Mouse (Mus musculus) forebrain, embryonic 11.5 days (tissue): ENCODE measurements at regions not wholly inside any gene's neighbourhood (a gene's known extent, or its start where the extent isn't known, plus 50 kb on each side); places are given as distances from the start of the nearest gene placed in this dataset.

Experiments
- ATAC-seq: fragments of 200-750 bp; cut with Nextera tagmentation; replicated peaks from 2 replicates; pipeline ENCODE4 v1.8.0; 2017; ENCODE audit warnings: moderate TSS enrichment; ENCODE audit not compliant: low FRiP score
- DNase-seq: peaks from one replicate; pipeline ENCODE4 v3.0.0-alpha.2; 2017; ENCODE audit warnings: low spot score
- H3K27ac ChIP-seq: fragments of 300-500 bp; sonication (generic); 2 replicates; pipeline ENCODE4 v1.5.1; 2014; ENCODE audit warnings: low read depth, low read length
- H3K27me3 ChIP-seq: fragments of 300-500 bp; sonication (generic); 2 replicates; pipeline ENCODE4 v1.6.1; 2014; ENCODE audit warnings: mild to moderate bottlenecking, low read length, mixed read lengths; ENCODE audit not compliant: control insufficient read depth, insufficient read depth
- H3K36me3 ChIP-seq: fragments of 300-500 bp; sonication (generic); 2 replicates; pipeline ENCODE4 v1.6.1; 2014; ENCODE audit warnings: mild to moderate bottlenecking, low read length, moderate library complexity, mixed read lengths; ENCODE audit not compliant: control insufficient read depth, insufficient read depth
- H3K4me1 ChIP-seq: fragments of 300-500 bp; sonication (generic); replicated peaks from 2 replicates; pipeline ENCODE4 v1.6.1; 2014; ENCODE audit warnings: low read length, mixed read lengths; ENCODE audit not compliant: control insufficient read depth, insufficient read depth
- H3K4me2 ChIP-seq: fragments of 300-500 bp; sonication (generic); 2 replicates; pipeline ENCODE4 v1.6.1; 2014; ENCODE audit warnings: low read depth, mild to moderate bottlenecking, low read length, moderate library complexity, mixed read lengths; ENCODE audit not compliant: severe bottlenecking
- H3K4me3 ChIP-seq: fragments of 300-500 bp; sonication (generic); 2 replicates; pipeline ENCODE4 v1.5.1; 2014; ENCODE audit warnings: low read depth, low read length
- H3K9ac ChIP-seq: fragments of 300-500 bp; sonication (generic); 2 replicates; pipeline ENCODE4 v1.6.1; 2014; ENCODE audit warnings: low read length
- H3K9me3 ChIP-seq: fragments of 300-500 bp; sonication (generic); 2 replicates; pipeline ENCODE4 v1.6.1; 2016; ENCODE audit warnings: low read length, mixed read lengths; ENCODE audit not compliant: control insufficient read depth
- WGBS: fragments of 180-500 bp; shearing (Covaris S2); extraction: QIAGEN DNeasy Blood & Tissue Kit; methylation state at CpG from one replicate; pipeline ENCODE4 v1.1.7; 2014; 5-methylcytosine and 5-hydroxymethylcytosine counted together

DNA sequence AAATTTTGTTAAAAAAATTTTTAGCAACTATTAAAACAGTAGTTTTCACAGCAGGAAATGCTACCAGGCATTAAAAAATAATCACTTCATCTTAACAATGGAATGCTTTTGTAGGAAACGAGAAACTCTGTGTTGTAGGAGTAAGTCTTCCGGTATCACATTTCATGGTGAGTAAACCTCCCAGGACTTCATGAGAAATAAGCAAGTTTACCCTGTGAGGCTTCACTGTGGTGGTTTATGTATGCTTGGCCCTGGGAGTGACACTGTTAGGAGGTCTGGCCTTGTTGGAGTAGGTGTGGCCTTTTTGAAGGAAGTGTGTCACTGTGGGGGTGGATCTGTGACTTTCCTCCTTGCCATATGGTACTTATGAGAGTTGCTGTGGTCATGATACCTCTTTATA, 289.0 kb upstream of the Igfbp3 start:
- DNase-seq, result no peak
- 90% methylated on average over 2 of the region's 2 CpGs for WGBS

GRCm38 (mm10) chr11:7502045-7502444, 288.3 kb upstream of the Igfbp3 start:
- no peak; the same call in 1 of the 2 replicates for ATAC-seq
- WGBS, result 71% methylated on average over 2 of the region's 2 CpGs
- DNase-seq, result no peak

More for the DNA sequence above, 289.0 kb upstream of the Igfbp3 start:
- H3K4me2 ChIP-seq, result no peak overlapping the region
- H3K27me3 ChIP-seq, result no peaks in the 10 kb centered on the region
- H3K36me3 ChIP-seq, result no peaks in the 10 kb centered on the region
- ATAC-seq, result no peak
- no peaks in the 10 kb centered on the region for H3K4me1 ChIP-seq
- no peak overlapping the region for H3K9ac ChIP-seq
- H3K4me3 ChIP-seq, result no peak overlapping the region
- no peak overlapping the region for H3K27ac ChIP-seq
- H3K9me3 ChIP-seq, result no peaks in the 10 kb centered on the region

GRCm38 (mm10) chr11:7497803-7498202, 284.1 kb upstream of the Igfbp3 start:
- ATAC-seq, result no peak
- H3K36me3 ChIP-seq, result no peaks in the 10 kb centered on the region
- no peak overlapping the region for H3K4me2 ChIP-seq
- H3K4me1 ChIP-seq, result no peaks in the 10 kb centered on the region
- WGBS, result 88% methylated on average over 6 of the region's 6 CpGs
- H3K9ac ChIP-seq, result no peak overlapping the region
- no peak overlapping the region for H3K27ac ChIP-seq
- no peak overlapping the region for H3K4me3 ChIP-seq
- no peak for DNase-seq
- no peaks in the 10 kb centered on the region for H3K27me3 ChIP-seq
- no peaks in the 10 kb centered on the region for H3K9me3 ChIP-seq

More at GRCm38 (mm10) chr11:7502045-7502444, 288.3 kb upstream of the Igfbp3 start:
- no peak overlapping the region for H3K9ac ChIP-seq
- no peak overlapping the region for H3K4me2 ChIP-seq
- no peaks in the 10 kb centered on the region for H3K27me3 ChIP-seq
- no peaks in the 10 kb centered on the region for H3K4me1 ChIP-seq
- H3K9me3 ChIP-seq, result no peaks in the 10 kb centered on the region
- H3K4me3 ChIP-seq, result no peak overlapping the region
- H3K27ac ChIP-seq, result no peak overlapping the region
- H3K36me3 ChIP-seq, result no peaks in the 10 kb centered on the region

GRCm38 (mm10) chr11:7473832-7474545, 260.3 kb upstream of the Igfbp3 start:
- Histone ChIP-seq H3K36me3 (no peaks in the 10 kb centered on the region), H3K27ac (no peak overlapping the region), H3K9ac (no peak overlapping the region), H3K27me3 (no peaks in the 10 kb centered on the region), H3K4me3 (no peak overlapping the region), H3K4me1 (no peaks in the 10 kb centered on the region), H3K4me2 (no peak overlapping the region), H3K9me3 (no peaks in the 10 kb centered on the region)
- WGBS, result 84% methylated on average over 7 of the region's 7 CpGs
- DNase-seq, result no peak
- no peak for ATAC-seq

GRCm38 (mm10) chr11:7465522-7465921, 251.8 kb upstream of the Igfbp3 start:
- Histone ChIP-seq H3K27ac (no peak overlapping the region), H3K36me3 (no peaks in the 10 kb centered on the region), H3K4me1 (no peaks in the 10 kb centered on the region), H3K9me3 (no peaks in the 10 kb centered on the region), H3K4me3 (no peak overlapping the region), H3K4me2 (no peak overlapping the region), H3K9ac (no peak overlapping the region), H3K27me3 (no peaks in the 10 kb centered on the region)
- 86% methylated on average over 1 of the region's 1 CpGs for WGBS
- no peak for DNase-seq
- ATAC-seq, result no peak

- Histone ChIP-seq H3K27me3 (no peaks in the 10 kb centered on the region), H3K4me2 (no peak overlapping the region), H3K36me3 (no peaks in the 10 kb centered on the region), H3K27ac (no peak overlapping the region), H3K9ac (no peak overlapping the region), H3K4me1 (no peaks in the 10 kb centered on the region), H3K9me3 (no peaks in the 10 kb centered on the region), H3K4me3 (no peak overlapping the region)
- WGBS, result 81% methylated on average over 6 of the region's 6 CpGs
- DNase-seq (no peak), ATAC-seq (no peak)
Measured at GRCm38 (mm10) chr11:7461956-7462771, 248.4 kb upstream of the Igfbp3 start.

DNA sequence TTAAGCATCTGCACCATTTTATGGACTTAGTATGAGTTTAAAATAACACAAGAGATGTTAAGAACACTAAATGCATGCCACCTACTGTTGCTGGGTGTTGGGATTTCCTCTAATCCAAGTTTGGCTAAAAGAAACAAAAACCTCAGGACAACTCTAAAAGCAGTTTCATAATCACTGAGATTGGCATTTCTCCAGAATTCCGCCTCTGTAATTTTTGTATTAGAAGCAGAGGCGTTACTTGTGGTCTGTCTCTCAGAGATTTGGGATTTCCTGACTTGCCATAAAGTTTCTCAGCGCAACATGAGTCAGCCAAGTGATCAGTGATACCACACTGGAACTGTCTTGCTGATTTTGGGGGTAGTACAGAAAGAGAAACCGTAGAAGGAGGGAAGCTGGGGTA, 238.0 kb upstream of the Igfbp3 start:
- H3K27me3 ChIP-seq, result no peaks in the 10 kb centered on the region
- 92% methylated on average over 4 of the region's 4 CpGs for WGBS
- H3K9me3 ChIP-seq, result no peaks in the 10 kb centered on the region
- no peaks in the 10 kb centered on the region for H3K4me1 ChIP-seq
- no peak overlapping the region for H3K9ac ChIP-seq
- no peak overlapping the region for H3K27ac ChIP-seq
- H3K36me3 ChIP-seq, result no peaks in the 10 kb centered on the region
- H3K4me3 ChIP-seq, result no peak overlapping the region
- ATAC-seq (no peak), DNase-seq (no peak)
- no peak overlapping the region for H3K4me2 ChIP-seq

- no peak for ATAC-seq
- Histone ChIP-seq H3K27ac (no peak overlapping the region), H3K27me3 (no peaks in the 10 kb centered on the region), H3K36me3 (no peaks in the 10 kb centered on the region), H3K9ac (no peak overlapping the region), H3K4me1 (no peaks in the 10 kb centered on the region), H3K4me3 (no peak overlapping the region), H3K9me3 (no peaks in the 10 kb centered on the region), H3K4me2 (no peak overlapping the region)
- 94% methylated on average over 8 of the region's 8 CpGs for WGBS
- DNase-seq, result no peak
Measured at GRCm38 (mm10) chr11:7444494-7444893, 230.8 kb upstream of the Igfbp3 start.
